Mouse (Mus musculus) adrenal gland (tissue): ENCODE data around the gene Zfp654.

ENCODE experiments used
- intact Hi-C: fragments of 180-260 bp; cut with DNase I; formaldehyde crosslinking; loops from one replicate; pipeline ENCODE4 v1.15.1; 2025

Gene Zfp654

GRCm38 (mm10) chr16:64856946-64857345, 5.5 kb upstream of the Zfp654 start:
- intact Hi-C loops = no loop called here

- intact Hi-C loops = loop anchor here (5.0 kb wide), 1 partner anchor 81 kb away; the partner anchor contains the start of gene 4930453N24Rik
Measured at GRCm38 (mm10) chr16:64852891-64853290, 1.4 kb upstream of the Zfp654 start.

- intact Hi-C loops = loop anchor here (5.0 kb wide), 1 partner anchor 80 kb away; the partner anchor contains the start of gene 4930453N24Rik
Measured at GRCm38 (mm10) chr16:64852441-64852871, 1.0 kb upstream of the Zfp654 start.

GRCm38 (mm10) chr16:64851085-64851562, 328 bp downstream of the Zfp654 start:
- intact Hi-C loops = loop anchor here (5.0 kb wide), 1 partner anchor 79 kb away; the partner anchor contains the start of gene 4930453N24Rik

GRCm38 (mm10) chr16:64850287-64851084, 966 bp downstream of the Zfp654 start:
- intact Hi-C loops = loop anchor here (5.0 kb wide), 1 partner anchor 78 kb away; the partner anchor contains the start of gene 4930453N24Rik

- intact Hi-C loops = no loop called here
Measured at GRCm38 (mm10) chr16:64845947-64846346, 5.5 kb downstream of the Zfp654 start.

- intact Hi-C loops = no loop called here
Measured at GRCm38 (mm10) chr16:64842374-64842729, 9.1 kb downstream of the Zfp654 start.

GRCm38 (mm10) chr16:64841481-64842373, 9.7 kb downstream of the Zfp654 start:
- intact Hi-C loops = no loop called here

- intact Hi-C loops = no loop called here
Measured at GRCm38 (mm10) chr16:64836709-64837108, 14.7 kb downstream of the Zfp654 start.

- intact Hi-C loops = no loop called here
Measured at GRCm38 (mm10) chr16:64835996-64836545, 15.4 kb downstream of the Zfp654 start.

- intact Hi-C loops = no loop called here
Measured at GRCm38 (mm10) chr16:64830291-64830690, 21.2 kb downstream of the Zfp654 start.

GRCm38 (mm10) chr16:64824474-64824873, 27.0 kb downstream of the Zfp654 start:
- intact Hi-C loops = no loop called here

- intact Hi-C loops = no loop called here
Measured at GRCm38 (mm10) chr16:64823890-64824289, 27.6 kb downstream of the Zfp654 start.

GRCm38 (mm10) chr16:64817094-64817765, 34.2 kb downstream of the Zfp654 start:
- intact Hi-C loops = no loop called here

- intact Hi-C loops = no loop called here
Measured at GRCm38 (mm10) chr16:64803041-64803440, 48.4 kb downstream of the Zfp654 start.

GRCm38 (mm10) chr16:64801638-64802037, 49.8 kb downstream of the Zfp654 start:
- intact Hi-C loops = no loop called here

GRCm38 (mm10) chr16:64800393-64800792, 51.1 kb downstream of the Zfp654 start:
- intact Hi-C loops = no loop called here

GRCm38 (mm10) chr16:64794802-64795201, 56.6 kb downstream of the Zfp654 start:
- intact Hi-C loops = no loop called here

GRCm38 (mm10) chr16:64789706-64790105, 61.7 kb downstream of the Zfp654 start:
- intact Hi-C loops = no loop called here

GRCm38 (mm10) chr16:64775516-64775915, 75.9 kb downstream of the Zfp654 start:
- intact Hi-C loops = no loop called here

GRCm38 (mm10) chr16:64771431-64771818, 80.0 kb downstream of the Zfp654 start:
- intact Hi-C loops = loop anchor here (5.0 kb wide), 1 partner anchor 81 kb away; the partner anchor contains the start of genes Cggbp1 and Zfp654
